Mouse (Mus musculus): ENCODE results near the gene Olfr556.
"Not testable (repeated sequence)": the region's sequence is repeated elsewhere in the genome, so short reads cannot be mapped to it uniquely, and the experiment has no call there.

The Olfr556 gene

GRCm38 (mm10) chr7:102664599-102664998 is at the start of gene Olfr556:
Gene Olfr556 (plus strand): TSS chr7:102664899.
- no peak for DNase-seq (ENCODE audit: low read depth, low spot score)

GRCm38 (mm10) chr7:102618118-102618517 is 46.6 kb upstream of the Olfr556 start, which contains the start of gene Olfr553:
Gene Olfr553 (minus strand): TSS chr7:102618218.
- no peak for DNase-seq (ENCODE audit: low read depth, low spot score)

- no peak for DNase-seq (ENCODE audit: low read depth, low spot score)
Measured at GRCm38 (mm10) chr7:102619608-102620007, 45.1 kb upstream of the Olfr556 start.

- not testable (repeated sequence) for DNase-seq (ENCODE audit: low read depth, low spot score)
Measured at GRCm38 (mm10) chr7:102620368-102620767, 44.3 kb upstream of the Olfr556 start.

GRCm38 (mm10) chr7:102636665-102637064 is 28.0 kb upstream of the Olfr556 start:
- peak; percentile 9 for DNase-seq (ENCODE audit: low read depth, low spot score)

- DNase-seq (ENCODE audit: low read depth, low spot score) = no peak
Measured at GRCm38 (mm10) chr7:102638132-102638531, 26.6 kb upstream of the Olfr556 start, which contains the start of gene Olfr554. Gene Olfr554 (plus strand): TSS chr7:102638432.

GRCm38 (mm10) chr7:102644945-102645344 is 19.8 kb upstream of the Olfr556 start:
- not testable (repeated sequence) for DNase-seq (ENCODE audit: low read depth, low spot score)

- no peak for DNase-seq (ENCODE audit: low read depth, low spot score)
Measured at GRCm38 (mm10) chr7:102658523-102658922, 6.2 kb upstream of the Olfr556 start, which contains the start of gene Olfr555. Gene Olfr555 (plus strand): TSS chr7:102658823.

- DNase-seq (ENCODE audit: low read depth, low spot score) = no peak
Measured at GRCm38 (mm10) chr7:102665378-102665777, 679 bp downstream of the Olfr556 start.

GRCm38 (mm10) chr7:102676225-102676624 is 11.5 kb downstream of the Olfr556 start:
- no peak for DNase-seq (ENCODE audit: low read depth, low spot score)

- no peak for DNase-seq (ENCODE audit: low read depth, low spot score)
Measured at GRCm38 (mm10) chr7:102681916-102682315, 17.2 kb downstream of the Olfr556 start.

- peak; percentile 89 for DNase-seq (ENCODE audit: low read depth, low spot score)
Measured at GRCm38 (mm10) chr7:102686944-102687501, 22.3 kb downstream of the Olfr556 start, which contains the start of gene Trim68. Gene Trim68 (minus strand): TSS chr7:102687327.

- no peak for DNase-seq (ENCODE audit: low read depth, low spot score)
Measured at GRCm38 (mm10) chr7:102695358-102696125, 30.8 kb downstream of the Olfr556 start, which contains the start of gene Olfr557. Gene Olfr557 (plus strand): TSS chr7:102695910.

GRCm38 (mm10) chr7:102698461-102698860 is 33.8 kb downstream of the Olfr556 start:
- no peak for DNase-seq (ENCODE audit: low read depth, low spot score)

- no peak for DNase-seq (ENCODE audit: low read depth, low spot score)
Measured at GRCm38 (mm10) chr7:102701915-102702314, 37.2 kb downstream of the Olfr556 start, which contains the start of gene Olfr558. Gene Olfr558 (plus strand): TSS chr7:102702215.

- no peak for DNase-seq (ENCODE audit: low read depth, low spot score)
Measured at GRCm38 (mm10) chr7:102718970-102719369, 54.3 kb downstream of the Olfr556 start, which contains the start of gene Olfr33. Gene Olfr33 (minus strand): TSS chr7:102719070.
